Mouse (Mus musculus): ENCODE results near the gene Mrpl50.
"Not testable (repeated sequence)": the region's sequence is repeated elsewhere in the genome, so short reads cannot be mapped to it uniquely, and the experiment has no call there.

Gene Mrpl50

DNA sequence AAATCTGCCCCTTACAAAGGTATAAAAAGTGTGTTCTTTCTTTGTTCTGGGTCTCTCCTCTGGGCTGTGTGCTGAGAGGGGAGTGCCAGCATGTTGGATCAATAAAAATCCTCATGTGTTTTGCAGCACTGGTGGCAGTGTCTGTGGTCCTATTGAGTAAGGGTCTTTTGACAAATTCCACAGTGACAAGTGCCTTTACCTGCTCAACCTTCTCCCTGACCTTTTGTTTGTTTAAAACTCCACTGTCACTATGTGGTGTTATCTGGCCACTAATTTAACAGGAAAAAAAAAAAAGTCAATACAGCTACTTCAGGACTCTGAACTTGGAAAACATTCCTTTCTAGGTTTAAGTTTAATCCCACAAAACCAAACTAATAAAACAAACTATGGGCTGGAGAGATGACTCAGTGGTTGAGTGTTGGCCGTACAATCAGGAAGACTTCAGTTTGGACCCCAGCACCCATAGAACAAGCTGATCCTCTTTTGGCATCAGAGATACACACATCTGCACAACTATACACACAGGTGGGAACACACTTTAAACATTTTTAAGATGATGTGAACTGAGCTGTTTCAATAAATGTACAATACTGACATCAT, 10.6 kb downstream of the Mrpl50 start:
- not testable (repeated sequence) for DNase-seq (ENCODE audit: low read depth, low spot score)

DNA sequence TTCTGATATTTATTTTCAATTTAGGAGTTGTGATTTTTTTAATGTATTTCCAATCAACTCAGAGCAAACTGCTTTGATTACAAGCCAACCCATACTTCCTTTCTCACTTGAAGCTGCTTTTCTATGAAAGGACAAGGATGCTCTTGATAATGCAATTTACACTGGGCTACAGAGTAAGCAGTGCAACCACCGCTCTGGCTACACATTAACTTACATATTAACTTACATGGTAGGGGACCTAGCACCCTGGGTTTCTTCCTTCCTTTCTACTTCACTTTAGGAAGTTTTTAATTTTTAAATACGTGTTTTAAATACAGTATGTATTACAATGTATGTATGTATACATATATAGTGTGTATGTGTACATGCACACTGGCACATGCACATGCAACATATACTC, 11.7 kb downstream of the Mrpl50 start:
- no peak for DNase-seq (ENCODE audit: low read depth, low spot score)

DNA sequence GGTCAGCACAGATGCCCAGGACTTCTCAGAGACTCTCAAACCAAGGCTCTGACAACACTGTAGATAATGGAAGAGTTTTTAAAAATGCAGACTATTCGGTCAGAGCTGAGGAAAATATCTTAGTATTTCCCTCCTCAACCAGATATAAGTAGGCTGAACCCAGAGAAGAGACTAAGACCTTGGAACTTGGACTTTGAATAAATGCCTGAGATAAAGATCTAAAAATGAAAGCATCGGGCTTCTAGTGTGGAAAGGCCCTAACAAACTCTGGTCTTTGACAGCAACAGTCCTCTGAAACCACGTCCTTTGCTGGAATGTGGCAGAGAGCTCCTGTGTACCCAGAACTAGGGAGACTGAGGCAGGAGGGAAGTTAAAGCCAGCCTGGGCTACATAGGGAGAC, 14.5 kb downstream of the Mrpl50 start, which contains the start of gene Baat:
Baat (minus strand) TSS at position 172 of the 400 bp plus-strand sequence.
- no peak for DNase-seq (ENCODE audit: low read depth, low spot score)

DNA sequence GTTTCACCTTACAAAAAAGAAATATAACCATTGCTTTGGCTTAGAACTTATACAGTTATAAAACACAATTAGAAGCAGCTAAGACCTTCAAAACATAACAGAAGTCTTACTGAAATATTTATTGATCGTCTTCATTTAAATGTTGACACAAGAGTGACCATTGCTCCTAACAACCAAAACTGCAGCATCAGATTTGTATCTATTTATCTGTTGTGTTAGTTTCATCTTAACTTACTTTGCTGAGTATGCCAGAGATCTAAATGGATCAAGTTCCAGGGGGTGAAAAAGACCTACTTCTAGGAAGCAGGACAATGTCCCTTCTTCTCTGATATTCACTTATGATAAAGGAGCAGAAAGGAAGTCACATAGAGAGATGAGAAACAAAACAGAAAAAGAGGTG, 17.3 kb downstream of the Mrpl50 start:
- no peak for DNase-seq (ENCODE audit: low read depth, low spot score)

DNA sequence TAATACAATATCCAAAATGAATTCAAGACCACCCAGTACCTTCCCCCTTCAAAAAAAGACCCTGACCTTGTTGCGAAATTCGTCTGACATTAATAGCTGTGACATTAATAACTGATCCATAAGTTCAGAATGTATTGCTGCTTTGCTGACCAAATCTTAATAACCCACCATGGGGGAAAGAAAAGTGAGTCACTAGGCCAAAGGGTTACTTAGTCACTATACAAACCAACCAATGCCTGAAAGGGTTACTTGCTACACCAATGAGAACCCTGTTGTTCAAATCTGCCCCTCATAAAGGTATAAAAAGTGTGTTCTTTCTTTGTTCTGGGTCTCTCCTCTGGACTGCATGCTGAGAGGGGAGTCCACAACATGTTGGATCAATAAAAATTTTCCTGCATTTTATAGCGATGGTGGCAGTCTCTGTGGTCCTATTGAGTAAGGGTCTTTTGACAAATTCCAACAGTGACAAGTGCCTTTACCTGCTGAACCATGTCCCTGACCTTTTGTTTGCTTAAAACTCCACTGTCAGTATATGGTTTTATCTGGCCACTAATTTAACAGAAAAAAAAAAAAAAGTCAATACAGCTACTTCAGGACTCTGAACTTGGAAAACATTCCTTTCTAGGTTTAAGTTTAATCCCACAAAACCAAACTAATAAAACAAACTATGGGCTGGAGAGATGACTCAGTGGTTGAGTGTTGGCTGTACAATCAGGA, 34.8 kb downstream of the Mrpl50 start:
- not testable (repeated sequence) for DNase-seq (ENCODE audit: low read depth, low spot score)

DNA sequence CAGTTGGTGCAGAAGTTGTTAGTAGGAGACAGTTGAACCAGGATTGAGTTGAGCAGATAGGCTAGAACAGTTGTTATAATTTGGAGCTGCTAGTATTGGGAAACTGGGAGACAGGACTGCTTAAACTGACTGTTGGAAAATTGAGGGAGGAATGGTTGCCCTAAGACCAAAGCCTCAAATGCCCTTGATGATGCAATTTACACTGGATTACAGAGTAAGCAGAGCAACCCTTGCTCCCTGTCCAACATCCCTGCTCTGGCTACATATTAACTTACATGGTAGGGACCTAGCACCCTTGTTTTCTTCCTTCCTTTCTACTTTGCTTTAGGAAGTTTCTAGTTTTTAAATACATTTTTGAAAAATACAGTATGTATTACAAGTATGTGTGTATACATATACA, 35.5 kb downstream of the Mrpl50 start:
- no peak for DNase-seq (ENCODE audit: low read depth, low spot score)

DNA sequence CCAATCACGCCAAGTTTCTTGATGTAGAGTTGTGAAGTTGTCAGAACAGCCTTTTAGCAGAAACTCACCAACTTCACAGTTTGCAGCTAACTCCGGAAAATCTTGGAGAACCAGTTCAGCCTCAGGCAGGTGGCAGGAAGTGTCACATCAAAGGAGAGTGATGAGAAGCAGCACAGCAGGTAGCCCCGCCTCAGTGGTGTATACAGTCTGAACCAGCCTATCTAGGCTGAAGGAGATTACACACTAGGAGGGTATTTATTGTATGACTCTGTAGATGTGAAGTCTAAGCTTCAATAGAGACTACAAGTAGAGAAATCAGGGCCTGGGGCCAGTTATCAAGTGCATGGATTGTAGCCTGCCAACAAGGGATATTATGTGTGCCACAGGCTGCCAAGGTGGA, 40.0 kb downstream of the Mrpl50 start:
- no peak for DNase-seq (ENCODE audit: low read depth, low spot score)

DNA sequence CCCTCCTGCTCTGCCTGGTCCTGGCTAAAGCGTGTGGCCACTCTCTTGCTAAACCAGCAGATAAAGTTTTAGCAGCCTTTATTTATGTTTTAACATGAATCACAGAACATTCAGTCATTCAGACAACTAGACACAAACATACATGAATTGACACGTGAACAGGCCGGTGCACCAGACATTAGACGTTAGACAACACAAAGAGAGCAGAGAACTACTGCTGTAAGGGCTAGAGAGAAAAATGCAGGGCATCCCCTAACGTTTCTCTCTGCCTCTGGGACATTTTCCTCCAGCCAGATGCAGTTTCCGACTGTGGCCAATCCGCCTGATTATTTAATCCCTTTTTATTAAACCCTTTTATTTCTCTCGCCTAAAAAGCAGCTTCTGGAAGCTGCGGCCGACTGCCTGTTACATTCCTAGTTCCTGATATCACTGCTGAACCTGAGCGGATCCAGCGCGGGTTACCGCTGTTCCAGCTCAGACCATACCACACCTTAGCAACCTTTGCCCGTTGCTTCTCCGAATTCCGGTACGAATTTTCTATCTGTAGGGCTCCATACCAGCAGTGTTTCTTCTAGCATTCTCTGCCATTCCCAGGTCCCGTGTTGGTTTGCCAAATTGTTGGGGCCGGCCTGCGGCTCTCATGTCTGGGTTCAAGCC, 40.7 kb downstream of the Mrpl50 start:
- DNase-seq (ENCODE audit: low read depth, low spot score) = no peak

DNA sequence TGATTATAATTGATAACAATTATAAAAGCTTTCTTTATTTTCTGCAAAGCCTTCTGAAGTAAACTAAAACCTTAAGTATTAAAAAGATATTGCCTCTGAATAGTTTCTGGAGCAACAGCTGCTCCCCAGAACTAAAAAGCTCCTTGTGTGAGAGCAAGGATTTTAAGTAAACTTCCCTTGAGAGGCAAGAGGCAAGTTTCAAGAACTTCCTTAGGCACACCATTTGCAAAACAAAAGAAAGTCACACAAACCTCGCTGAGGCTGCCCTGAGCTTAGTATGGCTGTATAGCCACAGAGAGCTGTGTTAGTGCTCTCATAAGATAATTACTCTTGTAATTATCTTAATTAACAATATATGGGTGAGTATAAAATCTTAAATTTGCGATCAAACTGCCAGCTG, 41.9 kb downstream of the Mrpl50 start:
- not testable (repeated sequence) for DNase-seq (ENCODE audit: low read depth, low spot score)

DNA sequence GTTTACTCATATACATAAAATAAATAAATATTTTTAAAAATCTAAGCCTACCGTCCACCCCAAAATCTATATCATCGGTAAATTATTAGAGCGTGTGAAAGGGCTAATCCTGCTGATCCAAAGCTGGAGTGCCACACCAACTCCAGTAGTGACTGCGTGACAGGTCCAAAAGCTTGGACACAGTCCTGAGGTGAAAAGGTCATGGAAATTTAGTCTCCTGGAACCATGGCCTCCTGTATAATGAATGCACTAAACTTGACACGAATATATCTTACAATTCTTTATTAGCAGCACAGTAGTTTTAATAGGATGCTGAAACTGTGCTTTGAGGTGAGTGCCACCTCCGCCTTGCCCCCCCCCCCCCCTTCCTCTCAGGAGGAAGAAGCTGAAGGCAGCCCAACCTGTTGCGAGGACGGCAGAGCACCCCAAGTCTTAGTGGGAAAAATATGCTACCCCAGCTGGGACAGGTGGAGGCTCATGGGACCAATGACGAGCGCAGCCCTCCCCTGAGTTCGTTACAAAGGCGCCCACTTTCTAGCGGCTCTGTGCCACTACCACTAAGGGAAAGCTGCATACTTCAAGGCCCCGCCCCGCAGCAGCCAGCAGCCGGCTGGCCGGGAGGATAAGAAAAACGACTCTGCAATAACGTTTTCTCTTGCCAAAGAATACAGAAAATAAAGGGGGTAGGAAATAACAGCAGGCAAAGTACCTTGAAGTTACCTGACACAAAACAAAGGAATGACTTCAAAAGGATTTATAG, 42.6 kb downstream of the Mrpl50 start:
- no peak for DNase-seq (ENCODE audit: low read depth, low spot score)

DNA sequence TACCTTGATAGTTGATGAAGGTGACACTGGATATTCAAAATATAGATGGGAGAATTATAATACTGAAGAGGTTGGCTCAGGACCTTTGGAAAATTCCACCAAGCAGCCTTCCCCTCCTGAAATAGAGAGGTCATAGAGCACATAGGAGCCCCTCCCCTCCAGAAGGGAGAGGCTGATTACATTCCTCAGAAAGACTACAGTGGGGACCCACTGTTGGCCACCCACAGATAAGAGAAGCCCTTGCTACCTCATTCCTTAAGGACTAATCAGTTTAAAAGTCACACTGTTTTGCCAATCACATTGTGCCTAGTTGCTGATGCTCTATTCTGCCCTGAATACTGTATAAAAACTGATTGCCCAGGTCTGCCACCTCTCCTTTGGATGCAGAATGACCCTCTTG, 46.3 kb downstream of the Mrpl50 start:
- no peak for DNase-seq (ENCODE audit: low read depth, low spot score)

DNA sequence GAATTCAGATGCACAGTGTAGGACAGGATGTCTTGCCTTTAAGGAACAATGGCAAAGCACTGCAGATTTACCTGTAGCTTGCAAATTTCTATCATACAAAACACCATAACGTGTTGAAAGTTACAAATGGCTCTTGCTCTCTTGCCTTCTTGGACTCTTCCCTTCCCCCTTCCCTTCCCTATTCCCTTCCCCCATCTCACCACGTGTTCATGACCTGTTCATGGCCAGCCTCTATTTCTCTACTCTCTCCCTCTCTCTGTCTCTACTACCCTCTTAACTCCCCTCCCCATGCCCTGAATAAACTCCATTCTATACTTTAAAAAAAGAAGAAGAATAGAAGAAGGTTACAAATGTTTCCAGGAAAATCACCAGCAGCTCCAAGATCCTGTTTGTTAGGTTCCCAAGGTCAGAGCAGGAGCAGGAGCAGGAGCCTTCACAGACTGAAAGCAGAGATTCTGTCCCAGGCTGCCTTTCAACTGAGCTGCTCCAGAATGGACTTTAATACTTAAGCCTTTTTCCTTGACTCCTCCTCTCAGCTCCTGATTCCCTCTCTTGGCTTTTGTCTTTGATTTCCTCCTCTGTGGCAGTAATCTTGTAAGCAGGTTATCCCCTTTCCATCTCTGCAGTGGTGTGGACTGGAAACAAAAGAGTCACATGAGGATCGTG, 47.3 kb downstream of the Mrpl50 start, which contains the start of gene Acnat1:
Acnat1 (minus strand) TSS at position 478 of the 666 bp plus-strand sequence.
- DNase-seq (ENCODE audit: low read depth, low spot score) = no peak

DNA sequence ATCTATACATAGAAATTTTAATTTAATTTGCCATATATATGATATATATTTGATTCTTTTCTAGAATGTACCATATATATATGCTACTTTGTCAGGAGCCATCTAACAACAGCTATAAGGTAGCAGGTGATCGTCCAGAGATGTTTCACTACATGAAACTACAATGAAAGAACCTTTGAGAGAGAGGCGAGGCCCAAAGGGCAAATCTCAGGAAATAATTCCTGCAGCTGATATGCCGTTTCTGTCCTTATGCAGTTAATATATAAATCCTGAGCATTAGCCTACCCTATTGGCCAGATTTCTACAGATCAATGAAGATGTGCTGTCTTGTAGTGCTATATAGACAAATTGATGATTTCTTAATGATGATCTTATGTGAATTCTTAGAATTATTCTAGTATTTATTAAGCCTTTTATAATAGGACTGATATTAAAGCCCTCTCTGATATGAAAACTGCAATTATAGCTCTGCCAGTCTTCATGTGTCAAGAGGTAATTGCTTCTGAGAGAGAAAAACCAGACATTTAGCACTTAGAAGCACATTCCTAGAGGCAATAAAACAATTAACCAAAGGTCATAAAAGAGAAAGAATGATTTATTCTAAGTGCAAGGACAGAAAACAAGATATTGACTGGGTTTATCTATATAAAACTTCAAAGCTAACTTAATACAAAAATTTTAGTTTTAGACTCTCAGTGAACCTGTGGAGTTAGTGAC, 51.3 kb downstream of the Mrpl50 start:
- no peak for DNase-seq (ENCODE audit: low read depth, low spot score)

DNA sequence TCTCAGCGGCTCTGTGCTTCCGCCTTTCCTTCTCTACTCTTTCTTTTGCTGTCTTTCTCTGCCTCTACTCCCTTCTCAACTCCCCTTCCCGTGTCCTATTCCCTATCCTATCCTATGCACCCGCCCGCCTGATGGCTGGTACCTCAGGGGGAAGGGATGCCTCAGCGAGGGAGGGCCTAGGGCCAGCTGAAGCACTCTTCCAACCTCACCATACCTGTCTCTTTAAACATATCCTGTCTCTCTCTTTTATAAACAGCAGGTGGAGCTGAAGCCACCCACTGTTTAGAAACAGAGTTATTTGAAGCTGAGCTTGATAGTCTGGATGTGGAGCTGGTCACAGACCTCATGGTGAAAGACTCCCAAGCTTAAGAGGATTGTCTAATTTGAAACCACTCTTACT, 53.5 kb downstream of the Mrpl50 start:
- DNase-seq (ENCODE audit: low read depth, low spot score) = no peak
